Mouse (Mus musculus): Measurements from ENCODE around the gene Il1f8.
"Not testable (repeated sequence)": the region's sequence is repeated elsewhere in the genome, so short reads cannot be mapped to it uniquely, and the experiment has no call there.

The Il1f8 gene

DNA sequence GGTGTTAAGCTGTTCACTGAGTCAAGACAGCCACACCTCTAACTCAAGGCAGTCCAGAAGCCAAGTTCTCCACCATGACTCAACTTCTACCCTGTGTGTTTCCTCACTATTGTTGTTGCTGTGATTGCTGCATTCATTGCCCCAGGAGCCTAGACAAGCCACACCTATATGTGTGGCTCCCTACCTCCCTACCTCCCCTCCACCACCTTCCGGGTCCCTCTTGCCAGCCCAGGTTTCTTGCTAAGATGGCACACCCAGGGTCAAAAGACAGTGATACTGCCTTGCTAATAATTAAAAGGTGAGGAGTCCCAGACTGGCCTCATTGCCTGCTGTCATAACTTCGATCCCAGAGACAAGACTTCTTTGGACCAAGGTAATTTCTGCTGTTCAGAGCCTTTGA lies at the start of gene Il1f8:
Gene Il1f8 (plus strand): TSS at position 301 of the 400 bp plus-strand sequence.
- no peak for DNase-seq

DNA sequence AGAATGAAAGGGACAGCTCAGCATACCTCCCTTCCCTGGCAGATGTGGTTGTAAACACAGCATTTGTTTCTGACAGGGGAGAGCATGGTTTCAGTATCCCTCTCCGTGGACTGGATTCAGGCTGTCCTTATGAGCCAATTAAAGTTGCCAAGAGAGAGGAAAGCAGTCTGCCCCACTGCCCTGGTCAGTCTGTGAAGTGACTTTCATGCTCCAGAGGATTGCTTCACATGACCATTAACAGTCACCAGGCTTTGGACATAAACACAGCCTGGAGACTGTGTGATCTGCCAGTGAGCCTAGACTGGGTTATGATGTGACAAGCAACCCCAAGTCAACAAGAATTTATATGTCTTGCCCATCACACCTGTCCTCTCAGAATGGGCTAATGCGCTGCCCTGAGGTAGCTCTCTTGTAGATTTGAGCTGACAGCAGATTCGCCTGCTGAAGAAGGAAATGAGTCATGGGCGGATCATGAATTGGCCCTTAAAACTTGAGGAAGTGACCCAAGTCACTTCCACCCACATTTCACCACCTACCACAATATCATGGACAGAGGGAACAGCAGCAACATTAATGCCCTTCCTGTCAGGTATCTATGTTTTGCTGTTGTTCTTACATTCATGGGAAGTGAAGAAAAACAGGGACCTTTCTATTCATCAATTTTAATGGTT lies 49.2 kb upstream of the Il1f8 start:
- no peak for DNase-seq

- no peak for DNase-seq
Measured at GRCm38 (mm10) chr2:24109085-24109484, 43.9 kb upstream of the Il1f8 start.

- no peak for DNase-seq
Measured at GRCm38 (mm10) chr2:24134373-24134772, 18.6 kb upstream of the Il1f8 start.

DNA sequence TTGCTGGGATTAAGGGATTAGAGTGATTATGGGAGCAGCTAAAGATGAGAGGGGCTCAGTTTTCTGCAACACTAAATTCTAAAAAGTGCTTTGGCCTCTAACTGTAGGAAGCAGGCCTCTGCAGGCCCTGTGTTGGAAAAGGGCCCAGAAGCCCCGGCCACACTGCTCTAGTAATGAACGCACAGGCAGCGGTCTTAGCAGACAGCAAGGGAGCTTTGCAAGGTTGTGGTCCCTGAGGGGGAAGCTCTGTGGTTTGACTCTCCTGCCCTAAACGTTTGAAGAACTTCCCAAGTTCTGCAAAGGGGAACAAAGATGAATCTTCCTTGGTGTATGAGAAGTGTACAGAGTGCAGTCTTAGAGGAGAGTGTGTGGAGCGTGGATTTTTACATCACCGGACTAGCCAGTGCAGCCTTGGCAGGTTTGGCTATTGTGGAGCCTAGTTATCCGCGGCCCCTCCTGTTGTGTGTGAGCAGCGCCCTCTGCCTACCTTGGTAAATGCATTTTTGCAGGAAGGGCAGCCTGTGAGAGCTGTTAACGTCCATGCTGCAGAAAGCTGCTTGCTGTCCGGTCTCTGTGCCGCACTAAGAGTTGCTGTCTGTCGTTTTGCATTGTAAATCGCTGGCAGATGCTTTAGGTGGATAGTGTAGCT lies 28.8 kb downstream of the Il1f8 start:
- not testable (repeated sequence) for DNase-seq

DNA sequence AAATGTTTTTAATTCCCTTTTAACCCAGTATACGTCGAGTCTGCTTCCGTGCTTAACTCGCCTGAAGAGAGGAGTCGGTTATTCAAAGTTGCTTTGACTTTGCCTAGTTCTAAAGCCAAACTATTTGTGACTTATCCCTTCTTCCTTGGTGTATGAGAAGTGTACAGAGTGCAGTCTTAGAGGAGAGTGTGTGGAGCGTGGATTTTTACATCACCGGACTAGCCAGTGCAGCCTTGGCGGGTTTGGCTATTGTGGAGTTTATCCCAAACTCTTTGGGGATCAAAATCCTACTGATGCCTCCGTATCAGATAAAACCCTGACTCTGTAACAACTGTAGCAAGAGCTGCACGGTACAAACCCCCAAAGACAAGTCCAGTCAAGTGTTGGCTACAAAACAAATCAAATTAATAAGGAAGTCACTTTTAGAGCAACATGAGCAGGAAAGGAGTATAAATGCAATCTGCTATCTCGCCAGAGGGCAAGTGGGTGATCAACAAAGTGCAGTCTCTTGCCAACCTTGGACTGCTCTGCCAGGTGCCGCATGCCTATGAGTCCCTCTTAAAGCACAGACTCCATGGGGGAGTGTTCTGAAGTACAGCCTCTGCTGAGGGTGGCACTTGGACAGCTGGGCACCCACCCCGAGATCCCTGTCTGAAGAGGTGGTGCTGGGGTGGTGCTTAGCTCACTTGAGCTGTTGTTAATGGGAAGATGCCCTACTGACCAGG lies 29.6 kb downstream of the Il1f8 start:
- DNase-seq = not testable (repeated sequence)

DNA sequence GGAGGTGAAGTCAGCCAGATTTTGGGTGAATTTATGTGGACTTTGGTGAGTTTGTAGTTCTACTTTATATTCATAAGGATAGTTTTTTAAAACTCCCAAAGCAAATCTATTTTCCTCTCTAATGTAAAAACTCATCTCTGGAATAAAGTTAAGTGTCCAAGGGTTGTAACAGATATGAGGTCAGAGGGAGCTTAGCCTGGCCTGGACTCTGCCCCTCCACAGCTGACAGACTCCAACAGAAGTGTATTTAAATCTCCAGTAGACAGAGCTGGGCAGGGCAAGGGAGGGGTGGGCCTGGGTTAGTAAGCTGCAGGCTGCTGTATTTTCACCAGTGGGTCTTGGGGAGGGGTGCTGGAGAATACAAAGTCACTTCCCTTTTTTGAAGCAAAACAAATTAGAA lies 31.1 kb downstream of the Il1f8 start:
- not testable (repeated sequence) for DNase-seq

GRCm38 (mm10) chr2:24186176-24186575 lies 33.2 kb downstream of the Il1f8 start, which contains the start of gene Il1f9:
TSS of gene Il1f9 (plus strand) at chr2:24186476.
- DNase-seq = no peak

GRCm38 (mm10) chr2:24187585-24187984 lies 34.6 kb downstream of the Il1f8 start:
- no peak for DNase-seq

GRCm38 (mm10) chr2:24188189-24188588 lies 35.2 kb downstream of the Il1f8 start:
- DNase-seq = no peak
